Mouse (Mus musculus): ENCODE measurements around the gene Ssx2ip. TPM values are rescaled to one million over a fixed set of nuclear protein-coding genes. Genes with fewer than 3 reads are reported as not detected.

Ssx2ip gene
- 82.9 TPM for polyA plus RNA-seq (2014; fragmentation: Illumina TruSeq; extraction: RNeasy Lipid Tissue Mini Kit (QIAGEN cat#74804); ENCODE audit: low read depth, low replicate concordance)

DNA sequence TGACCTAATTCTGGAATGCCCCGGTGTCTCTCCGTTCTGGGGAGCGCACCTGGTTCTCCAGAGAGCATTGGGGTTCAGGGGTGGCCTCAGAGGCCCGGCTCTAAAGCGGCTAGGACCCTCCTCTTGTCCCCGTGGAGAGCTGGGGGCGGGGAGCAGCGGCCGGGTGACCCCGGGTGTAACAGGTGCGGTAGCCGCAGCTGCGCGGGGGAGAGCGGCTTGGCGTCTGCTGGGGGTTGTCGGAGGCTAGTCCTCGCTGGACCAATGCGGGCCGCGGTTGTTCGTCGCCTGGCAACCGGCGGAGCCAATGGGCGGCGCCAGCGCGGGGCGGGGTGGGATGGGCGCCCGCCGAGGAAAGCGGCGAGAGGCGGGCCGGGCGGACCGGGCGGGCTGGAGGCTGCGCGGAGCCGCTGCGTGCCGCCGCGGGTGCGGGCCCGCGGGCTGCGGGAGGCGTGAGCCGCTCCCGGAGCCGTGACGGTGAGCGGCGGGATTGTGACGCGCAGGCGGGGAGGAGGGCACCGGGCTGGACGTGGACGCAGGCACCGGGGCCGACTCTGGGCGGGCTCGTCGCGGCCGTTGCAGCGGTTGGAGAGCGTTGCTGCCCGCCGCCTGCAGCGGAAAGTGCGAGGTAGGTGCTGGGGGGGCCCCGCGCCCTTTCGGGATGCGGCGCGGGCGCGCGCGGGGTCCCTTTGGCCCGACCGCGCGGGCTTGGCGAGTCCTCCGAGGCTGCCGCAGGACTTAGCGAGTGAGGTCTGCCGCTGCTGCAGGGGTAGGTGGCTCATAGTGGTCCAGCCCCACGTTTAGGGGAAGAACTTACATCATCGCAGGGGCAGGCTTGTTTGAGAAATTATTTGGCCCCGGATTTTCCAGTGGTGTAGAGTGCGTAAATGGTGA, at the start of gene Ssx2ip:
Ssx2ip (plus strand) TSS at position 332 of the 891 bp plus-strand sequence.

DNA sequence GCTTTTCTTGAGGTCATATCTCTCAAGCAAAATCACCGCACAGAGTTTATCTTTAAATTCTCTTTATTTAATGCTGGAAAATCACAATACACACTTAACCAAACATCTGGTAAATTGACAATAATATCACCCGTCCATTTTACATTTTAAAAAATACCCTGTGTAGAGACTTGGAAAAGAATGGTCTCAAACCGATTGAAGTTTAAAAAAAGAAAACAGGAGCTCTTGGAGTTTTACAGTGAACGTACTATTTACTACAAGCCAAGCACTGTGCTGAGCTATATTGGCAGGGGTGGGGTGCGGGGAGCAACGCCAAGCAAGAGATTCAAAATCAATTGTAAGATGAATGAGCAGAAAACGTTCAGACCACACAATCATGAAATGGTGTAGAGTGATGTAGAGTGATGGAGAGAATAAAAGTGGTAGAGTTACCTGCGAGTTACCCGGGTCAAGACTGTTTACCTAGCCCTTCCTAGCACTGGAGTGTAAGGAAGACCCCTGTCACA, 45.4 kb downstream of the Ssx2ip start, which contains the start of gene Ctbs:
Ctbs (plus strand) TSS at position 51 of the 506 bp plus-strand sequence.

Other genes with a start within 250 kb of the Ssx2ip start
- 1.6 TPM for gene Lpar3, start 183.7 kb upstream of the Ssx2ip start, polyA plus RNA-seq (2014; fragmentation: Illumina TruSeq; extraction: RNeasy Lipid Tissue Mini Kit (QIAGEN cat#74804); ENCODE audit: low read depth, low replicate concordance)
- gene Ctbs, start 45.2 kb downstream of the Ssx2ip start, polyA plus RNA-seq (2014; fragmentation: Illumina TruSeq; extraction: RNeasy Lipid Tissue Mini Kit (QIAGEN cat#74804); ENCODE audit: low read depth, low replicate concordance) = 28.3 TPM
- gene Spata1, start 95.1 kb downstream of the Ssx2ip start, polyA plus RNA-seq (2014; fragmentation: Illumina TruSeq; extraction: RNeasy Lipid Tissue Mini Kit (QIAGEN cat#74804); ENCODE audit: low read depth, low replicate concordance) = 12.7 TPM
- gene Gng5, start 95.2 kb downstream of the Ssx2ip start, polyA plus RNA-seq (2014; fragmentation: Illumina TruSeq; extraction: RNeasy Lipid Tissue Mini Kit (QIAGEN cat#74804); ENCODE audit: low read depth, low replicate concordance) = 1,557 TPM
- 139 TPM for gene Rpf1, start 116.8 kb downstream of the Ssx2ip start, polyA plus RNA-seq (2014; fragmentation: Illumina TruSeq; extraction: RNeasy Lipid Tissue Mini Kit (QIAGEN cat#74804); ENCODE audit: low read depth, low replicate concordance)
- 3.3 TPM for gene Uox, start 165.8 kb downstream of the Ssx2ip start, polyA plus RNA-seq (2014; fragmentation: Illumina TruSeq; extraction: RNeasy Lipid Tissue Mini Kit (QIAGEN cat#74804); ENCODE audit: low read depth, low replicate concordance)
- gene Dnase2b, start 211.0 kb downstream of the Ssx2ip start, polyA plus RNA-seq (2014; fragmentation: Illumina TruSeq; extraction: RNeasy Lipid Tissue Mini Kit (QIAGEN cat#74804); ENCODE audit: low read depth, low replicate concordance) = not detected
- 2.3 TPM for gene 4930503B20Rik, start 246.7 kb downstream of the Ssx2ip start, polyA plus RNA-seq (2014; fragmentation: Illumina TruSeq; extraction: RNeasy Lipid Tissue Mini Kit (QIAGEN cat#74804); ENCODE audit: low read depth, low replicate concordance)

Measured in sigmoid colon, adult 10 weeks (tissue).